Mouse (Mus musculus) MEL (cell line): Measurements from ENCODE around the gene Mrpl47. TPM values are rescaled to one million over a fixed set of nuclear protein-coding genes. Genes with fewer than 3 reads are reported as not detected.

Experiments
- DNase-seq: peaks from one replicate; pipeline ENCODE4 v3.0.0; 2011; ENCODE audit warnings: low read depth, low spot score
- H3K27ac ChIP-seq: 2 replicates; pipeline ENCODE4 v1.5.1; 2012; ENCODE audit warnings: low read depth, mild to moderate bottlenecking, control low read depth, low read length, moderate library complexity; ENCODE audit not compliant: control insufficient read depth
- H3K27me3 ChIP-seq, 2 experiments: fragments of 150-350 bp in 1 of 2; sonication (generic) in 1 of 2; 2 replicates each; pipeline ENCODE4 v1.6.1; 2012; ENCODE audit warnings: low read length in 2 of 2, mild to moderate bottlenecking in 2 of 2, improper control_type of control experiment in 1 of 2, moderate library complexity in 1 of 2; ENCODE audit not compliant: insufficient read depth in 2 of 2, control insufficient read depth in 1 of 2
- H3K36me3 ChIP-seq, 2 experiments: 2 replicates each; pipeline ENCODE4 v1.6.1; 2012 to 2014; ENCODE audit warnings: low read length in 2 of 2, improper control_type of control experiment in 1 of 2, inconsistent platforms in 1 of 2, mild to moderate bottlenecking in 1 of 2; ENCODE audit not compliant: insufficient read depth in 2 of 2, control insufficient read depth in 1 of 2
- H3K4me1 ChIP-seq, 2 experiments: fragments of 150-350 bp in 1 of 2; sonication (generic) in 1 of 2; 2 replicates each; pipeline ENCODE4 v1.6.1; 2012; ENCODE audit warnings: low read length in 2 of 2, improper control_type of control experiment in 1 of 2, mild to moderate bottlenecking in 1 of 2; ENCODE audit not compliant: insufficient read depth in 2 of 2, control insufficient read depth in 1 of 2
- H3K4me3 ChIP-seq, 2 experiments: fragments of 150-350 bp in 1 of 2; sonication (generic) in 1 of 2; 2 replicates each; pipeline ENCODE4 v1.5.1; 2012; ENCODE audit warnings: low read depth in 2 of 2, low read length in 2 of 2, mild to moderate bottlenecking in 2 of 2, moderate library complexity in 2 of 2, control low read depth in 1 of 2, improper control_type of control experiment in 1 of 2; ENCODE audit not compliant: control insufficient read depth in 1 of 2, insufficient read depth in 1 of 2
- H3K79me2 ChIP-seq: 2 replicates; pipeline ENCODE4 v1.6.1; 2012; ENCODE audit warnings: mild to moderate bottlenecking, low read length, moderate library complexity; ENCODE audit not compliant: control insufficient read depth, poor library complexity, insufficient read depth
- H3K9ac ChIP-seq: 2 replicates; pipeline ENCODE4 v1.6.1; 2012; ENCODE audit warnings: low read depth, mild to moderate bottlenecking, control low read depth, low read length, moderate library complexity; ENCODE audit not compliant: control insufficient read depth, poor library complexity, severe bottlenecking
- H3K9me3 ChIP-seq: fragments of 150-350 bp; sonication (generic); replicated peaks from 2 replicates; pipeline ENCODE4 v1.6.1; 2012; ENCODE audit warnings: mild to moderate bottlenecking, low read length, improper control_type of control experiment, moderate library complexity; ENCODE audit not compliant: insufficient read depth
- BHLHE40 ChIP-seq: IDR thresholded peaks from 2 replicates; pipeline ENCODE4 v1.6.1; 2012; ENCODE audit warnings: low read depth, mild to moderate bottlenecking, inconsistent platforms, low read length, improper control_type of control experiment, borderline replicate concordance
- CHD1 ChIP-seq: IDR thresholded peaks from 2 replicates; pipeline ENCODE4 v1.6.1; 2012; ENCODE audit warnings: low read depth, mild to moderate bottlenecking, inconsistent platforms, low read length, improper control_type of control experiment
- CTCF ChIP-seq, 3 experiments: IDR thresholded peaks in 2 of 3; conservative IDR thresholded peaks in 1 of 3; 2 replicates each; pipeline ENCODE4 v1.5.1; 2011 to 2012; ENCODE audit warnings: low read length in 3 of 3, low read depth in 2 of 3, mild to moderate bottlenecking in 2 of 3, improper control_type of control experiment in 1 of 3, inconsistent platforms in 1 of 3, mixed read lengths in 1 of 3, moderate library complexity in 1 of 3; ENCODE audit not compliant: control insufficient read depth in 1 of 3, insufficient read depth in 1 of 3, poor library complexity in 1 of 3, severe bottlenecking in 1 of 3
- E2F4 ChIP-seq: IDR thresholded peaks from 2 replicates; pipeline ENCODE4 v1.6.1; 2011; ENCODE audit warnings: low read depth, low read length, improper control_type of control experiment, borderline replicate concordance
- EP300 ChIP-seq, 2 experiments: IDR thresholded peaks; 2 replicates each; pipeline ENCODE4 v1.6.1; 2011; ENCODE audit warnings: improper control_type of control experiment in 2 of 2, low read length in 2 of 2, low read depth in 1 of 2, mild to moderate bottlenecking in 1 of 2
- ETS1 ChIP-seq: IDR thresholded peaks from 2 replicates; pipeline ENCODE4 v1.6.1; 2012; ENCODE audit warnings: low read depth, mild to moderate bottlenecking, inconsistent platforms, low read length, improper control_type of control experiment, moderate library complexity
- GABPA ChIP-seq: IDR thresholded peaks from 2 replicates; pipeline ENCODE4 v1.6.1; 2012; ENCODE audit warnings: low read depth, mild to moderate bottlenecking, inconsistent platforms, low read length, improper control_type of control experiment, moderate library complexity
- GATA1 ChIP-seq: IDR thresholded peaks from 2 replicates; pipeline ENCODE4 v1.6.1; 2011; ENCODE audit warnings: low read depth, low read length, improper control_type of control experiment
- HCFC1 ChIP-seq: IDR thresholded peaks from 2 replicates; pipeline ENCODE4 v1.6.1; 2012; ENCODE audit warnings: low read depth, mild to moderate bottlenecking, inconsistent platforms, low read length, improper control_type of control experiment, moderate library complexity
- KAT2A ChIP-seq: conservative IDR thresholded peaks from 2 replicates; pipeline ENCODE4 v1.6.1; 2012; ENCODE audit warnings: low read depth, low read length, improper control_type of control experiment, inconsistent platforms
- MAFK ChIP-seq: IDR thresholded peaks from 2 replicates; pipeline ENCODE4 v1.6.1; 2011; ENCODE audit warnings: low read depth, mild to moderate bottlenecking, low read length, improper control_type of control experiment, borderline replicate concordance
- MAZ ChIP-seq: IDR thresholded peaks from 2 replicates; pipeline ENCODE4 v1.6.1; 2012; ENCODE audit warnings: low read depth, mild to moderate bottlenecking, inconsistent platforms, low read length, improper control_type of control experiment
- MXI1 ChIP-seq: IDR thresholded peaks from 2 replicates; pipeline ENCODE4 v1.6.1; 2011; ENCODE audit warnings: mild to moderate bottlenecking, low read depth, low read length, improper control_type of control experiment
- MYB ChIP-seq: IDR thresholded peaks from 2 replicates; pipeline ENCODE4 v1.6.1; 2011; ENCODE audit warnings: mild to moderate bottlenecking, low read depth, low read length, improper control_type of control experiment
- MYC ChIP-seq: IDR thresholded peaks from 2 replicates; pipeline ENCODE4 v1.6.1; 2011; ENCODE audit warnings: low read depth, mild to moderate bottlenecking, low read length, improper control_type of control experiment, moderate library complexity
- NELFE ChIP-seq: IDR thresholded peaks from 2 replicates; pipeline ENCODE4 v1.6.1; 2011; ENCODE audit warnings: low read depth, low read length, improper control_type of control experiment
- NRF1 ChIP-seq: IDR thresholded peaks from 2 replicates; pipeline ENCODE4 v1.6.1; 2014; ENCODE audit warnings: low read depth, mild to moderate bottlenecking, inconsistent platforms, low read length, improper control_type of control experiment, moderate library complexity; ENCODE audit not compliant: poor library complexity, insufficient read depth, severe bottlenecking
- POLR2AphosphoS5 ChIP-seq: IDR thresholded peaks from 2 replicates; pipeline ENCODE4 v1.6.1; 2012; ENCODE audit warnings: low read depth, borderline replicate concordance, mild to moderate bottlenecking, inconsistent platforms, low read length, moderate library complexity, mixed read lengths
- RAD21 ChIP-seq: IDR thresholded peaks from 2 replicates; pipeline ENCODE4 v1.6.1; 2011; ENCODE audit warnings: mild to moderate bottlenecking, low read depth, low read length, improper control_type of control experiment
- SIN3A ChIP-seq: IDR thresholded peaks from 2 replicates; pipeline ENCODE4 v1.6.1; 2012; ENCODE audit warnings: low read length, improper control_type of control experiment, inconsistent platforms
- UBTF ChIP-seq: IDR thresholded peaks from 2 replicates; pipeline ENCODE4 v1.6.1; 2012; ENCODE audit warnings: low read depth, mild to moderate bottlenecking, inconsistent platforms, low read length, improper control_type of control experiment, moderate library complexity, borderline replicate concordance; ENCODE audit not compliant: insufficient read depth
- USF1 ChIP-seq: IDR thresholded peaks from 2 replicates; pipeline ENCODE4 v1.6.1; 2014; ENCODE audit warnings: low read depth, mild to moderate bottlenecking, inconsistent platforms, low read length, improper control_type of control experiment, moderate library complexity
- USF2 ChIP-seq, 2 experiments: IDR thresholded peaks; 2 replicates each; pipeline ENCODE4 v1.6.1; 2011 to 2012; ENCODE audit warnings: improper control_type of control experiment in 2 of 2, low read length in 2 of 2, borderline replicate concordance in 1 of 2, inconsistent platforms in 1 of 2, low read depth in 1 of 2, mild to moderate bottlenecking in 1 of 2; ENCODE audit not compliant: insufficient read depth in 1 of 2
- ZC3H11A ChIP-seq: IDR thresholded peaks from 2 replicates; pipeline ENCODE4 v1.6.1; 2012; ENCODE audit warnings: low read depth, mild to moderate bottlenecking, inconsistent platforms, low read length, improper control_type of control experiment
- ZKSCAN1 ChIP-seq: IDR thresholded peaks from 2 replicates; pipeline ENCODE4 v1.6.1; 2012; ENCODE audit warnings: low read depth, mild to moderate bottlenecking, inconsistent platforms, low read length, improper control_type of control experiment, moderate library complexity
- ZMIZ1 ChIP-seq: IDR thresholded peaks from 2 replicates; pipeline ENCODE4 v1.6.1; 2012; ENCODE audit warnings: low read depth, mild to moderate bottlenecking, inconsistent platforms, low read length, improper control_type of control experiment, moderate library complexity
- ZNF384 ChIP-seq: IDR thresholded peaks from 2 replicates; pipeline ENCODE4 v1.6.1; 2012; ENCODE audit warnings: low read depth, mild to moderate bottlenecking, inconsistent platforms, low read length, improper control_type of control experiment
- polyA plus RNA-seq, 2 experiments: library from polyadenylated mRNA; stranded (reverse) in 1 of 2; unstranded in 1 of 2; fragments of >175 nt in 1 of 2; fragments of >200 nt in 1 of 2; gene quantifications; 2 replicates each; pipeline versions ENCODE4 v1.2.1 to v1.2.4; 2012; ENCODE audit warnings: low replicate concordance in 2 of 2, low read depth in 1 of 2; ENCODE audit not compliant: insufficient read length in 2 of 2, insufficient read depth in 1 of 2, missing spikeins in 1 of 2
- total RNA-seq: library from RNA; depleted of rRNA; stranded (reverse); fragments of 300-350 nt; gene quantifications from 2 replicates; pipeline ENCODE4 v1.2.3, GENCODE M21; 2012

Mrpl47 gene
- total and polyA plus RNA-seq, 3 experiments, result 70.3 to 73.1 TPM; not detected in 1

DNA sequence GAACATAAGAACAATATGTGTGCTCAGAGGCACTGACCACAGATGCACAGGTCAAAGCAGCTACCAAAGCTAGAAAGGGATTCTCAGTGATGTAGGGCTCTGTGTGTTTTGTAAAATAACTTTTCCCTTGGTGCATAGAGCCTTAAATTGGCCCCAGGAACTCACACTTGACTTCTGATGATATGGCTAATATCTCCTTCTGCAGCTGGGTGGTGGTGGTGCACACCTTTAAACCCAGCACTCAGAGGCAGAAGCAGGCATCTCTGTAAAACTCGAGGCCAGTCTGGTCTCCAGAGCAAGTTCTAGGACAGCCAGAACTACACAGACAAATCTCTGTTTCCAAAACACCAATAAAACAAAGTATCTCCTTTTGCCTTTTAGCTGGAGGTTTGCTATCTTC is 46.5 kb downstream of the Mrpl47 start (continued):
- peak; percentile 47; the same call in 1 of the 2 replicates for TF ChIP-seq BHLHE40
- TF ChIP-seq, all 39 proteins: peak for 7

DNA sequence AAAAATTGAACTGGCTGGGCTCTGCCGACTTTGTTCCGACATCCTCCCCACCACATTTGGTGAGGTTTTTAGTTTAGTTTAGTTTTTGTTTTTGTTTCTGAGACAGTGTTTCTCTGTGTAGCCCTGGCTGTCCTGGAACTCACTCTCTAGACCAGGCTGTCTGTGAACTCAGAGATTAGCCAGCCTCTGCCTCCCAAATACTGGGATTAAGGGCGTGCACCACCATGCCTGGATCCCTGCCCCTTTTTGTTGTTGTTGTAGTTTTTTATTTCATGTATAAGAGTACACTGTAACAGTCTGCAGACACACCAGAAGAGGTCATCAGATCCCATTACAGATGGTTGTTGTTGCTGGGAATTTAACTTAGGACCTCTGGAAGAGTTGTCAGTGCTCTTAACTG is 47.4 kb downstream of the Mrpl47 start:
- H3K9me3 ChIP-seq, result no peaks in the 10 kb centered on the region
- TF ChIP-seq HCFC1, result no peak; the same call in 1 of the 2 replicates
- H3K79me2 ChIP-seq, result no peaks in the 10 kb centered on the region
- H3K27me3 ChIP-seq, result no peaks in the 10 kb centered on the region
- H3K4me3 ChIP-seq, result 0 out of 4 replicates have a peak overlapping the region, but pooled peaks of 1 of the 2 experiments have one; percentile 18
- peaks cover 0 to 41% of the 10 kb centered on the region in 2 experiments; a peak in 2 of 4 replicates for H3K36me3 ChIP-seq
- H3K9ac ChIP-seq, result no peak overlapping the region; the same call in 1 of the 2 replicates
- no peak for DNase-seq
- H3K27ac ChIP-seq, result peak overlapping the region; percentile 33
- peaks cover 31 to 41% of the 10 kb centered on the region in 2 experiments for H3K4me1 ChIP-seq

DNA sequence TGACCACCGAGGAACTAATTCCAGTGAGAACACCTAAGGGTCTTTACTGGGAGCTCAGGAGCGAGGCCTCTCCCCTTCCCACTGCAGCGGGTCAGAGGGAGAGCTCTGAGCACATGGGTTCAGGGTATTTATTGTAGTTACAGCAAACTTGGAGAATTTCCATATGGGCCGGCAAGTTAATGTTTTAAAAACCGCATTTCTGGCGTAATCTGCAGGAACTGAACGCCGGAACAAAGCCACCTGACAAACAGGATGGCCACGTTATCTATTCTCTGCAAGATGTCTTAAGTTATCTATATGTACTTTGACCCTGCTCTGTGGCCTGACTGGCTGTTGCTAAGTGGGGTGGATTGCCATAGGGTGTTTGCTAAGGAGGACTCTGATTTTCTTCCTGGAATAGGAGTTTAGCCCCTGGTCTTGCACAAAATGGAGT is 47.8 kb downstream of the Mrpl47 start:
- no peaks in the 10 kb centered on the region for H3K27me3 ChIP-seq
- H3K4me3 ChIP-seq, result 0 out of 4 replicates have a peak overlapping the region, but pooled peaks of 1 of the 2 experiments have one; percentile 18
- H3K9ac ChIP-seq, result peak overlapping the region; percentile 52
- DNase-seq, result peak; percentile 92
- H3K36me3 ChIP-seq, result peaks cover 0 to 41% of the 10 kb centered on the region in 2 experiments; a peak in 2 of 4 replicates
- H3K79me2 ChIP-seq, result no peaks in the 10 kb centered on the region
- peak overlapping the region; percentile 85 for H3K27ac ChIP-seq
- H3K9me3 ChIP-seq, result no peaks in the 10 kb centered on the region
- peaks cover 31 to 41% of the 10 kb centered on the region in 2 experiments for H3K4me1 ChIP-seq
- TF ChIP-seq MXI1 (peak; percentile 88), GATA1 (peak; percentile 98), MAZ (peak; percentile 58; the same call in 1 of the 2 replicates), E2F4 (no peak), MYB (peak; percentile 72; the same call in 1 of the 2 replicates), MAFK (peak; percentile 49; the same call in 1 of the 2 replicates), UBTF (no peak), GABPA (no peak), SIN3A (peak; percentile 91), ZKSCAN1 (no peak), RAD21 (no peak), MYC (peak; percentile 92; the same call in 1 of the 2 replicates), CHD1 (0 out of 2 replicates have a peak, but pooled peaks have one; percentile 28), USF2 (IDR thresholded peaks at IDR 0.05; ENCODE audit: borderline replicate concordance in 1 of 2, insufficient read depth in 1 of 2, low read depth in 1 of 2, low read length in 2 of 2) (no peak), ZC3H11A (no peak), CTCF (IDR thresholded peaks at IDR 0.05 in 2 of 3, conservative IDR thresholded peaks at IDR 0.05 in 1 of 3; ENCODE audit: control insufficient read depth in 1 of 3, insufficient read depth in 1 of 3, low read depth in 2 of 3, low read length in 3 of 3, poor library complexity in 1 of 3, severe bottlenecking in 1 of 3) (no peak), NRF1 (no peak), BHLHE40 (peak; percentile 72), NELFE (no peak), EP300 (IDR thresholded peaks at IDR 0.05; ENCODE audit: low read depth in 1 of 2, low read length in 2 of 2) (peak; percentile 96 to 99), USF1 (peak; percentile 79), KAT2A (peak; percentile 34), POLR2AphosphoS5 (no peak), ETS1 (peak; percentile 98), ZMIZ1 (no peak), ZNF384 (no peak)
